10 mouse cellular contexts compared by ENCODE assay signal in genomic region chr4:135832070-135832469, GRCm38 (mm10). TPM values are rescaled to one million over a fixed set of nuclear protein-coding genes. Genes with fewer than 3 reads are reported as not detected.
DNase-seq lines count a peak whose midpoint lies in the region; ATAC-seq and TF ChIP-seq lines count a peak whose summit lies in the region.
"Had no signal": no experiment of that assay in that cellular context is flagged by ENCODE, and none has a peak within 500 bp of the region (broad histone marks: within the 10 kb centered on the region; RNA-seq: fewer than 3 reads in every experiment).

No protein-coding gene starts in this region.

- no peak for DNase-seq in hindbrain, embryonic 14.5 days (ENCODE audit: low spot score)
- DNase-seq in lung, adult 2 months: no peak
- DNase-seq in embryo, embryonic 9.5 days (ENCODE audit: extremely low spot score): no peak
- DNase-seq in layer of hippocampus, postnatal 36 days: no peak
- DNase-seq: liver, postnatal 0 days had no signal

- H3K4me3 ChIP-seq in hindbrain, embryonic 13.5 days: no peak overlapping the region
- H3K4me3 ChIP-seq in hindbrain, embryonic 14.5 days (replicated peaks; ENCODE audit: low read length): no peak overlapping the region
- H3K4me3 ChIP-seq in brown adipose tissue, adult 24 weeks (ENCODE audit: insufficient read depth, low read depth, low read length): no peak overlapping the region
- H3K4me3 ChIP-seq in heart, embryonic 16.5 days (ENCODE audit: low read length): no peak overlapping the region
- no peak overlapping the region for H3K4me3 ChIP-seq in lung, adult 2 months (replicated peaks; ENCODE audit: extremely low read depth, low read depth, low read length)
- H3K4me3 ChIP-seq: neural tube, embryonic 13.5 days had no signal

- ATAC-seq in hindbrain, embryonic 13.5 days (ENCODE audit: low FRiP score): no peak
- ATAC-seq in hindbrain, embryonic 14.5 days (ENCODE audit: low FRiP score): no peak
- ATAC-seq in heart, embryonic 16.5 days (replicated peaks; ENCODE audit: extremely low read depth, insufficient read depth, low FRiP score): no peak
- ATAC-seq: liver, postnatal 0 days had no signal

- H3K4me2 ChIP-seq in hindbrain, embryonic 13.5 days: no peak overlapping the region
- no peak overlapping the region for H3K4me2 ChIP-seq in hindbrain, embryonic 14.5 days (replicated peaks)
- H3K4me2 ChIP-seq in heart, embryonic 16.5 days (ENCODE audit: low read depth, low read length): no peak overlapping the region
- H3K4me2 ChIP-seq: neural tube, embryonic 13.5 days had no signal

- H3K36me3 ChIP-seq in hindbrain, embryonic 13.5 days: no peaks in the 10 kb centered on the region
- H3K36me3 ChIP-seq in hindbrain, embryonic 14.5 days (replicated peaks; ENCODE audit: control insufficient read depth, insufficient read depth): no peaks in the 10 kb centered on the region
- H3K36me3 ChIP-seq in heart, embryonic 16.5 days (ENCODE audit: control insufficient read depth, insufficient read depth): no peaks in the 10 kb centered on the region
- H3K36me3 ChIP-seq: G1E; neural tube, embryonic 13.5 days had no signal

- no peaks in the 10 kb centered on the region for H3K27me3 ChIP-seq in hindbrain, embryonic 13.5 days
- H3K27me3 ChIP-seq in hindbrain, embryonic 14.5 days (ENCODE audit: control insufficient read depth, insufficient read depth, low read length): no peaks in the 10 kb centered on the region
- no peaks in the 10 kb centered on the region for H3K27me3 ChIP-seq in heart, embryonic 16.5 days (ENCODE audit: control insufficient read depth, insufficient read depth, low read length)
- H3K27me3 ChIP-seq: neural tube, embryonic 13.5 days had no signal

- 0 out of 2 replicates have a peak overlapping the region, but pooled peaks have one; percentile 85 for H3K27ac ChIP-seq in hindbrain, embryonic 13.5 days
- H3K27ac ChIP-seq in hindbrain, embryonic 14.5 days: no peak overlapping the region
- peak overlapping the region; percentile 98 for H3K27ac ChIP-seq in brown adipose tissue, adult 24 weeks (replicated peaks; ENCODE audit: low read depth, low read length)
- H3K27ac ChIP-seq in heart, embryonic 16.5 days (ENCODE audit: low read length): peak overlapping the region; percentile 42
- H3K27ac ChIP-seq: neural tube, embryonic 13.5 days had no signal

- WGBS in hindbrain, embryonic 13.5 days: 79% methylated on average over 11 of the region's 11 CpGs
- WGBS in hindbrain, embryonic 14.5 days: 75% methylated on average over 11 of the region's 11 CpGs
- WGBS in heart, embryonic 16.5 days: 68% methylated on average over 11 of the region's 11 CpGs
- WGBS in lung, adult 2 months: 51% methylated on average over 11 of the region's 11 CpGs

- no peak for TF ChIP-seq CTCF in lung, adult 2 months (IDR thresholded peaks at IDR 0.05; ENCODE audit: insufficient read depth, low read length)

- H3K9ac ChIP-seq in hindbrain, embryonic 13.5 days: no peak overlapping the region
- H3K9ac ChIP-seq in hindbrain, embryonic 14.5 days: no peak overlapping the region
- H3K9ac ChIP-seq in heart, embryonic 16.5 days (ENCODE audit: low read length): no peak overlapping the region
- H3K9ac ChIP-seq: liver, postnatal 0 days; neural tube, embryonic 13.5 days had no signal

- TF ChIP-seq POLR2A in lung, adult 2 months (IDR thresholded peaks at IDR 0.05; ENCODE audit: borderline replicate concordance, extremely low read depth, low read depth, low read length): peak; percentile 47; the same call in 1 of the 2 replicates

- H3K9me3 ChIP-seq in hindbrain, embryonic 13.5 days: no peaks in the 10 kb centered on the region
- H3K9me3 ChIP-seq in hindbrain, embryonic 14.5 days (ENCODE audit: control insufficient read depth, low read length): no peaks in the 10 kb centered on the region
- no peaks in the 10 kb centered on the region for H3K9me3 ChIP-seq in heart, embryonic 16.5 days (replicated peaks; ENCODE audit: control insufficient read depth, low read length)
- H3K9me3 ChIP-seq: G1E; neural tube, embryonic 13.5 days had no signal

- peaks cover 34% of the 10 kb centered on the region for H3K4me1 ChIP-seq in hindbrain, embryonic 13.5 days (replicated peaks)
- H3K4me1 ChIP-seq in hindbrain, embryonic 14.5 days (replicated peaks; ENCODE audit: control insufficient read depth, insufficient read depth, low read length): peaks cover 32% of the 10 kb centered on the region
- H3K4me1 ChIP-seq in brown adipose tissue, adult 24 weeks (ENCODE audit: control insufficient read depth, insufficient read depth, insufficient read length, low read length): peaks cover 16% of the 10 kb centered on the region
- H3K4me1 ChIP-seq in heart, embryonic 16.5 days (ENCODE audit: control insufficient read depth, insufficient read depth, low read length): peaks cover 16% of the 10 kb centered on the region
- H3K4me1 ChIP-seq in lung, adult 2 months (ENCODE audit: control insufficient read depth, insufficient read depth, low read length): peaks cover 10% of the 10 kb centered on the region; the same call in 1 of the 2 replicates

RNA-seq across cellular contexts. Expression of gene Srsf10, which starts 23.5 kb away (rescaled TPM):
- polyA plus RNA-seq in hindbrain, embryonic 13.5 days (2015; fragmentation: Nextera tagmentation; extraction: Ambion mirVana): 228 and 241 TPM in 2 replicates
- 200 and 208 TPM in 2 replicates for polyA plus RNA-seq in hindbrain, embryonic 14.5 days (2014; fragmentation: Nextera tagmentation; extraction: Ambion mirVana)
- 58.3 and 62.6 TPM in 2 replicates for polyA plus RNA-seq in brown adipose tissue, adult 24 weeks (2012; ENCODE audit: insufficient read depth, insufficient read length, missing spikeins)
- polyA plus RNA-seq in heart, embryonic 16.5 days (2015; fragmentation: Nextera tagmentation; extraction: Ambion mirVana): 128 and 147 TPM in 2 replicates
- 72.6 and 84.9 TPM in 2 replicates for polyA plus RNA-seq in lung, adult 2 months (2012; rRNA removed)
- total RNA-seq in layer of hippocampus, postnatal 36 days (2021): 100 to 1,000 TPM in 1 of 2 experiments, 10 to 100 TPM in 1; 93.9 to 103 TPM

RNA-seq across cellular contexts. Expression of gene Pnrc2, which starts 41.6 kb away (rescaled TPM):
- 109 and 112 TPM in 2 replicates for polyA plus RNA-seq in hindbrain, embryonic 13.5 days (2015; fragmentation: Nextera tagmentation; extraction: Ambion mirVana)
- 95.0 and 105 TPM in 2 replicates for polyA plus RNA-seq in hindbrain, embryonic 14.5 days (2014; fragmentation: Nextera tagmentation; extraction: Ambion mirVana)
- 86.4 and 125 TPM in 2 replicates for polyA plus RNA-seq in brown adipose tissue, adult 24 weeks (2012; ENCODE audit: insufficient read depth, insufficient read length, missing spikeins)
- polyA plus RNA-seq in heart, embryonic 16.5 days (2015; fragmentation: Nextera tagmentation; extraction: Ambion mirVana): 133 and 149 TPM in 2 replicates
- polyA plus RNA-seq in lung, adult 2 months (2012; rRNA removed): 13.6 and 21.0 TPM in 2 replicates
- 10 to 100 TPM; 54.5 to 56.3 TPM for total RNA-seq in layer of hippocampus, postnatal 36 days (2021)
